Mouse (Mus musculus): ENCODE measurements around the gene Mbip. TPM values are rescaled to one million over a fixed set of nuclear protein-coding genes. Genes with fewer than 3 reads are reported as not detected.

The Mbip gene
- polyA plus RNA-seq, 1 experiment from 2014 or later: 55.6 TPM

Other genes with a start within 250 kb of the Mbip start
- gene Nkx2-1, start 191.0 kb upstream of the Mbip start, polyA plus RNA-seq (2016; fragmentation: Nextera tagmentation; extraction: Ambion mirVana): 4.4 and 9.0 TPM in 2 replicates